Mouse (Mus musculus) ES-E14 (cell line): ENCODE results near the gene Pik3r6. TPM values are rescaled to one million over a fixed set of nuclear protein-coding genes. Genes with fewer than 3 reads are reported as not detected.

Experiments
- DNase-seq: peaks from one replicate; pipeline ENCODE4 v3.0.0-alpha.2; 2013; ENCODE audit warnings: low read depth, low spot score
- H3K27ac ChIP-seq: 2 replicates; pipeline ENCODE4 v1.5.1; 2012; ENCODE audit warnings: low read depth, mild to moderate bottlenecking, low read length, moderate library complexity, mixed read lengths; ENCODE audit not compliant: poor library complexity, insufficient read depth, severe bottlenecking
- H3K36me3 ChIP-seq: 2 replicates; pipeline ENCODE4 v1.6.1; 2012; ENCODE audit warnings: mild to moderate bottlenecking, low read length, moderate library complexity, mixed read lengths; ENCODE audit not compliant: control insufficient read depth, poor library complexity, insufficient read depth, severe bottlenecking
- H3K4me1 ChIP-seq, 2 experiments: fragments of 150-350 bp in 1 of 2; sonication (generic) in 1 of 2; 2 replicates each; pipeline ENCODE4 v1.6.1; 2012; ENCODE audit warnings: low read length in 2 of 2, mild to moderate bottlenecking in 1 of 2, mixed read lengths in 1 of 2; ENCODE audit not compliant: control insufficient read depth in 2 of 2, insufficient read depth in 2 of 2, poor library complexity in 1 of 2
- H3K4me3 ChIP-seq, 2 experiments: fragments of 150-350 bp in 1 of 2; sonication (generic) in 1 of 2; 2 replicates each; pipeline ENCODE4 v1.5.1; 2012; ENCODE audit warnings: low read length in 2 of 2, low read depth in 1 of 2, mild to moderate bottlenecking in 1 of 2, mixed read lengths in 1 of 2; ENCODE audit not compliant: insufficient read depth in 1 of 2, poor library complexity in 1 of 2, severe bottlenecking in 1 of 2
- H3K9ac ChIP-seq: 2 replicates; pipeline ENCODE4 v1.6.1; 2012; ENCODE audit warnings: low read depth, mild to moderate bottlenecking, low read length, mixed read lengths; ENCODE audit not compliant: poor library complexity, insufficient read depth, severe bottlenecking
- H3K9me3 ChIP-seq: fragments of 150-350 bp; sonication (generic); 2 replicates; pipeline ENCODE4 v1.6.1; 2012; ENCODE audit warnings: low read depth, mild to moderate bottlenecking, low read length; ENCODE audit not compliant: control insufficient read depth, insufficient read depth
- CHD2 ChIP-seq: IDR thresholded peaks from 2 replicates; pipeline ENCODE4 v1.6.1; 2014; ENCODE audit warnings: mild to moderate bottlenecking, low read depth, low read length, inconsistent platforms
- HCFC1 ChIP-seq: IDR thresholded peaks from 2 replicates; pipeline ENCODE4 v1.6.1; 2012; ENCODE audit warnings: low read length, inconsistent platforms, borderline replicate concordance; ENCODE audit not compliant: insufficient read depth
- MAFK ChIP-seq: IDR thresholded peaks from 2 replicates; pipeline ENCODE4 v1.6.1; 2014; ENCODE audit warnings: mild to moderate bottlenecking, low read depth, low read length, inconsistent platforms; ENCODE audit not compliant: insufficient read depth
- ZC3H11A ChIP-seq: IDR thresholded peaks from 2 replicates; pipeline ENCODE4 v1.6.1; 2012; ENCODE audit warnings: low read depth, mild to moderate bottlenecking, inconsistent platforms, low read length, borderline replicate concordance
- ZNF384 ChIP-seq: IDR thresholded peaks from 2 replicates; pipeline ENCODE4 v1.6.1; 2012; ENCODE audit warnings: low read depth, low read length, inconsistent platforms
- in situ Hi-C, 2 experiments: fragments of 600-800 bp; cut with MboI; formaldehyde crosslinking; loops; one replicate each; pipeline ENCODE4 v1.15.1; 2025; ENCODE audit warnings: low sequenced_read_pairs in 2 of 2, inconsistent platforms in 1 of 2; ENCODE audit not compliant: unreplicated experiment in 2 of 2
- total RNA-seq: library from RNA; depleted of rRNA; stranded (reverse); fragments of 300-350 nt; gene quantifications from 2 replicates; pipeline ENCODE4 v1.2.3, GENCODE M21; 2012

The Pik3r6 gene
- total RNA-seq, 1 experiment = 0.40 TPM

GRCm38 (mm10) chr11:68566447-68567059, 63.7 kb downstream of the Pik3r6 start:
- no peak overlapping the region for H3K9ac ChIP-seq
- 0 out of 4 replicates have a peak overlapping the region, but pooled peaks of 1 of the 2 experiments have one; percentile 35 for H3K4me3 ChIP-seq
- no peaks in the 10 kb centered on the region for H3K36me3 ChIP-seq
- H3K27ac ChIP-seq = no peak overlapping the region
- in situ Hi-C loops = no loop called here
- H3K9me3 ChIP-seq = no peaks in the 10 kb centered on the region
- DNase-seq = peak; percentile 54
- TF ChIP-seq ZC3H11A (no peak), MAFK (no peak), HCFC1 (no peak), ZNF384 (no peak), CHD2 (no peak)
- 0 out of 4 replicates have a peak, but pooled peaks cover 0 to 1% of the 10 kb centered on the region in 2 experiments for H3K4me1 ChIP-seq

- Histone ChIP-seq H3K4me1 (0 out of 4 replicates have a peak, but pooled peaks cover 0 to 1% of the 10 kb centered on the region in 2 experiments), H3K27ac (no peak overlapping the region), H3K36me3 (no peaks in the 10 kb centered on the region), H3K9ac (no peak overlapping the region), H3K4me3 (no peak overlapping the region), H3K9me3 (no peaks in the 10 kb centered on the region)
- in situ Hi-C loops = no loop called here
- DNase-seq = no peak
- TF ChIP-seq ZNF384 = no peak
- TF ChIP-seq MAFK = no peak
- no peak for TF ChIP-seq CHD2
- no peak for TF ChIP-seq ZC3H11A
- TF ChIP-seq HCFC1 = no peak
These were observed 68.0 kb downstream of the Pik3r6 start for GRCm38 (mm10) chr11:68570861-68571260.

GRCm38 (mm10) chr11:68577076-68577475, 74.3 kb downstream of the Pik3r6 start:
- Histone ChIP-seq H3K27ac (no peak overlapping the region), H3K4me1 (no peaks in the 10 kb centered on the region), H3K9me3 (no peaks in the 10 kb centered on the region), H3K4me3 (no peak overlapping the region), H3K36me3 (no peaks in the 10 kb centered on the region), H3K9ac (no peak overlapping the region)
- no peak for DNase-seq
- no peak for TF ChIP-seq ZNF384
- in situ Hi-C loops = no loop called here

GRCm38 (mm10) chr11:68579462-68579881, 76.7 kb downstream of the Pik3r6 start:
- in situ Hi-C loops = no loop called here
- Histone ChIP-seq H3K27ac (no peak overlapping the region), H3K36me3 (no peaks in the 10 kb centered on the region), H3K4me1 (no peaks in the 10 kb centered on the region), H3K9ac (no peak overlapping the region), H3K4me3 (no peak overlapping the region), H3K9me3 (no peaks in the 10 kb centered on the region)
- TF ChIP-seq CHD2 (no peak), MAFK (no peak), ZC3H11A (no peak)
- no peak for DNase-seq

- no peak overlapping the region for H3K9ac ChIP-seq
- in situ Hi-C loops = no loop called here
- no peaks in the 10 kb centered on the region for H3K9me3 ChIP-seq
- TF ChIP-seq ZC3H11A (no peak), MAFK (no peak), ZNF384 (no peak), CHD2 (no peak), HCFC1 (no peak)
- H3K4me1 ChIP-seq = no peaks in the 10 kb centered on the region
- no peaks in the 10 kb centered on the region for H3K36me3 ChIP-seq
- H3K27ac ChIP-seq = no peak overlapping the region
- H3K4me3 ChIP-seq = no peak overlapping the region
- DNase-seq = no peak
These were observed 77.7 kb downstream of the Pik3r6 start for GRCm38 (mm10) chr11:68580566-68580965.
